Mouse (Mus musculus) ES-Bruce4 (cell line): Measurements from ENCODE around the gene Nthl1. TPM values are rescaled to one million over a fixed set of nuclear protein-coding genes. Genes with fewer than 3 reads are reported as not detected.

Source experiments
- H3K27ac ChIP-seq: 2 replicates; pipeline ENCODE4 v1.5.1; 2012; ENCODE audit warnings: low read length, inconsistent platforms; ENCODE audit not compliant: insufficient read depth
- H3K27me3 ChIP-seq: 2 replicates; pipeline ENCODE4 v1.6.1; 2012; ENCODE audit warnings: mild to moderate bottlenecking, low read length, inconsistent platforms; ENCODE audit not compliant: control insufficient read depth, poor library complexity, insufficient read depth, severe bottlenecking
- H3K36me3 ChIP-seq: 2 replicates; pipeline ENCODE4 v1.6.1; 2012; ENCODE audit warnings: inconsistent platforms, mild to moderate bottlenecking, low read length, moderate library complexity; ENCODE audit not compliant: control insufficient read depth, poor library complexity, insufficient read depth, severe bottlenecking
- H3K4me1 ChIP-seq: one replicate; pipeline ENCODE4 v1.8.1; 2011; ENCODE audit warnings: low read length; ENCODE audit not compliant: control insufficient read depth, insufficient read depth
- H3K4me3 ChIP-seq: 2 replicates; pipeline ENCODE4 v1.5.1; 2011; ENCODE audit warnings: low read depth, mild to moderate bottlenecking, low read length
- H3K9ac ChIP-seq: 2 replicates; pipeline ENCODE4 v1.6.1; 2012; ENCODE audit warnings: low read depth, mild to moderate bottlenecking, inconsistent platforms; ENCODE audit not compliant: poor library complexity, severe bottlenecking
- H3K9me3 ChIP-seq: replicated peaks from 2 replicates; pipeline ENCODE4 v1.6.1; 2012; ENCODE audit warnings: mild to moderate bottlenecking, low read length, inconsistent platforms; ENCODE audit not compliant: control insufficient read depth, poor library complexity, insufficient read depth, severe bottlenecking
- CTCF ChIP-seq: IDR thresholded peaks from one replicate; pipeline ENCODE4 v1.8.1; 2011; ENCODE audit warnings: low read depth, low read length
- EP300 ChIP-seq: IDR thresholded peaks from 2 replicates; pipeline ENCODE4 v1.6.1; 2011; ENCODE audit warnings: low read depth, low read length; ENCODE audit not compliant: insufficient read depth
- POLR2A ChIP-seq: IDR thresholded peaks from one replicate; pipeline ENCODE4 v1.8.1; 2011; ENCODE audit warnings: low read length; ENCODE audit not compliant: insufficient read depth
- polyA plus RNA-seq: library from polyadenylated mRNA; stranded (reverse); fragments of >200 nt; gene quantifications from 2 replicates; pipeline ENCODE4 v1.2.4, GENCODE M21; 2011; ENCODE audit warnings: low read depth; ENCODE audit not compliant: missing spikeins, insufficient read depth, insufficient read length

The Nthl1 gene
- polyA plus RNA-seq, 1 experiment: 21.5 TPM

- H3K27me3 ChIP-seq: no peaks in the 10 kb centered on the region
Observed at GRCm38 (mm10) chr17:24650070-24650616, 17.7 kb downstream of the Nthl1 start, which contains the start of gene Slc9a3r2. Gene Slc9a3r2, minus strand, starts transcription at chr17:24650327.

DNA sequence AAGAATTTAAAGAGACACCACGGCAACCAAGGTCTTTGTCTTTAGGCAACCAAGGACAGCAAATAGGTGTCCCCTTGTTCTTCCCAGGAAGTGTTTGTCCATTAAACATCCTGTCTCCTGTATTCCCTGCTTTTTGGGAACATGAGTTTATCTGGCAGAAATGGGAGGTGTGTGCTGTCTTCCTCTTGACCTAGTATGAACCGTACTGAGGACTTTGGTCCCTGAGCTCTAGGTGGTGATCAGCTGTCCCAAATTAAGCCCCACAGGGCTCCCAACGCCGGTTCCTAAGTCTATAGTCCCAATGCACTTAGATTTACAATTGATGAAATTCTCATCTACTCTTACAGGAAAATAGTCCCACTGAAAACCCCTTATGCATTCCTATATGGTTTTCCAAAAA, 18.3 kb downstream of the Nthl1 start:
- TF ChIP-seq CTCF (no peak), POLR2A (no peak), EP300 (no peak)

More at GRCm38 (mm10) chr17:24650070-24650616, 17.7 kb downstream of the Nthl1 start, which contains the start of gene Slc9a3r2:
- Histone ChIP-seq H3K9me3 (no peaks in the 10 kb centered on the region), H3K36me3 (no peaks in the 10 kb centered on the region), H3K4me3 (peak within 1 kb of the TSS; percentile 68), H3K4me1 (peaks cover 7% of the 10 kb centered on the region), H3K9ac (peak within 1 kb of the TSS; percentile 83), H3K27ac (no peak within 1 kb of the TSS)
- TF ChIP-seq CTCF: no peak
- no peak for TF ChIP-seq POLR2A
- TF ChIP-seq EP300: no peak

GRCm38 (mm10) chr17:24651835-24652234, 19.4 kb downstream of the Nthl1 start:
- H3K27me3 ChIP-seq: no peaks in the 10 kb centered on the region
- no peaks in the 10 kb centered on the region for H3K4me1 ChIP-seq
- H3K9ac ChIP-seq: no peak overlapping the region
- no peak for TF ChIP-seq CTCF
- TF ChIP-seq EP300: no peak
- no peak for TF ChIP-seq POLR2A
- H3K27ac ChIP-seq: no peak overlapping the region
- H3K36me3 ChIP-seq: no peaks in the 10 kb centered on the region
- H3K4me3 ChIP-seq: no peak overlapping the region
- H3K9me3 ChIP-seq: no peaks in the 10 kb centered on the region

More for the DNA sequence above, 18.3 kb downstream of the Nthl1 start:
- no peaks in the 10 kb centered on the region for H3K36me3 ChIP-seq
- no peak overlapping the region for H3K4me3 ChIP-seq
- H3K4me1 ChIP-seq: peaks cover 2% of the 10 kb centered on the region
- peak overlapping the region; percentile 83; the same call in 1 of the 2 replicates for H3K9ac ChIP-seq
- H3K27me3 ChIP-seq: no peaks in the 10 kb centered on the region
- H3K27ac ChIP-seq: no peak overlapping the region
- no peaks in the 10 kb centered on the region for H3K9me3 ChIP-seq

DNA sequence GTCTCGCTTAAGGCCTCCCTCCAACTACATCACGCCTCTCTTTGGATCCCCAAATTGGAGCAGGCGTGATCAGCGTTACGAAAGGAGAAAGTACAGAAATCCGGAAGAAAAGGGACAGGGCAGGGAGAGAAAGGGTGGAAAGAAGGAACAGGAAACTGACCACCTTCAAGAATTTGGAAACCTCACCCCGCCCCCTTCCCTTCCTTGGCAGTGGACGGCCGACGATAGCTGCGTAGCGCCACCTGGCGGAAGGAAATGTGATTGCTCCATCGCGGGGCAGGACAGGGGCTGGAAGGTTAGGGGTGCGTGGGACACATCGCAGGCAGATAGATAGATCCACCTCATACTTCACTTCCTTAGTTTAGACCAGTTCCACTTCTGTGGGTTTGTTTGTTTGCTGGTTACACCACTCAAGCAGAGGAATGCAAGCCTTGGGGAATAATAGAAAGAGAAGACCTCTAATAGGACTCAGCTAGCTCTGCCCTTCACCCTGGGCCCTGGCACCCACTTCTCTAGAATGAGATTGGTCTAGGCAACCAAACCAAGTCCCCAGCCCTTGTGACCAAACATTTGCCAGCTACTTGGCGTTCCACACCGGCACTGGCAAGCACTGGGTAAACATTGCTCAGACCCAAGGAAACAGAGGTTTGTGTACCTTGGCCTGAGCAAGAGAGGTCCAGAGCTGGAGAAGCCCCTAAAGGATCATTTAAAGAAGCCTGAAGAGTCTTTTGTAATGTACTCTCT, 21.7 kb downstream of the Nthl1 start:
- Histone ChIP-seq H3K9ac (0 out of 2 replicates have a peak overlapping the region, but pooled peaks have one; percentile 39), H3K27ac (no peak overlapping the region), H3K27me3 (no peaks in the 10 kb centered on the region)

DNA sequence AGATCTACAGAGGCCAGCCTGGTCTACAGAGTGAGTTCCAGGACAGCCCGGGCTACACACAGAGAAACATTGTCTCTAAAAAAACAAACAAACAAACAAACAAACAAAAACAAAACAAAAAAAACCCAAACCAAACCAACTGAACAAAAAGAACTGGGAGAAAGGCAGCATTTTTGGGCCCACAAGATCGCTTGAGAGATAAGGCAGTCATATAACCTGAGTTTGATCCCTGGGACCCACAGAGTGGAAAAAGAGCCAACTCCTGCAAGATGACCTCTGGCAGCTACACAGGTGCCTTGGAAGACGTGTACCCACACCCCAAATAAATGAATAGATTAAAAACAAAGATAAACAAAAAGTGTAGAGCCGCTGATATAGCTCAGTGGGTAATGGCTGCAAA, 22.5 kb downstream of the Nthl1 start:
- no peak overlapping the region for H3K27ac ChIP-seq
- no peaks in the 10 kb centered on the region for H3K27me3 ChIP-seq
- H3K4me3 ChIP-seq: no peak overlapping the region
- H3K4me1 ChIP-seq: no peaks in the 10 kb centered on the region
- no peak overlapping the region for H3K9ac ChIP-seq
- no peaks in the 10 kb centered on the region for H3K9me3 ChIP-seq
- TF ChIP-seq CTCF: no peak
- no peak for TF ChIP-seq EP300
- TF ChIP-seq POLR2A: no peak
- H3K36me3 ChIP-seq: no peaks in the 10 kb centered on the region

More for the DNA sequence above, 21.7 kb downstream of the Nthl1 start:
- no peaks in the 10 kb centered on the region for H3K4me1 ChIP-seq
- H3K36me3 ChIP-seq: no peaks in the 10 kb centered on the region
- H3K9me3 ChIP-seq: no peaks in the 10 kb centered on the region
- peak overlapping the region; percentile 47 for H3K4me3 ChIP-seq
- TF ChIP-seq EP300 (no peak), POLR2A (no peak), CTCF (peak; percentile 98)
